Mouse (Mus musculus): Measurements from ENCODE around the gene Fads3. TPM values are rescaled to one million over a fixed set of nuclear protein-coding genes. Genes with fewer than 3 reads are reported as not detected.
A peak's percentile ranks its signal among the peaks of the same experiment; 100 is the strongest.

The Fads3 gene
- polyA plus RNA-seq, 1 experiment from 2014 or later, result 64.1 TPM

DNA sequence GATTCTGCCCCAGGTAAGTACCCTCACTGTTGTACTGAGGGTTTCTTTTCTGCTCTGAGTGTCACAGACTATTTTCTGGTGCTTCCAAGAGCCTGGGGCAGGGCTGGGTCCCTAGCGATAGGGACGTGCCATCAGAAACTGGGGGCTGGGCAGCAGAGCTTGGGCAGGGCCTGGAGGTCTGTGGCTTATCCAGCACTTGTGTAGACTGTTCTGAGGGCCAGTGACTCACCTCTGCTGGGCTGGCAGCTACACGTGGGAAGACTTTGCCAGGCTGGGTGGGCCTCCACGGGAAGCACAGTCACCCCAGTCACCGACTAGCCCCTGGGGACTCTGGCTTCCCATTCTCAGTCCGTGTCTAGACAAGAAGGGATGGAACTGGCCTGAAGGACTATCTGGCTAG, 863 bp downstream of the Fads3 start:
- H3K27me3 ChIP-seq, result no peaks in the 10 kb centered on the region
- WGBS, result 36% methylated on average over 6 of the region's 6 CpGs
- H3K27ac ChIP-seq, result peak overlapping the region; percentile 79
- H3K4me3 ChIP-seq, result peak overlapping the region; percentile 80
- H3K4me2 ChIP-seq, result peak overlapping the region; percentile 88
- H3K36me3 ChIP-seq, result 0 out of 2 replicates have a peak, but pooled peaks cover 3% of the 10 kb centered on the region
- peaks cover 91% of the 10 kb centered on the region for H3K4me1 ChIP-seq
- peak overlapping the region; percentile 83 for H3K9ac ChIP-seq
- ATAC-seq (ENCODE audit: borderline replicate concordance, extremely low read depth, low FRiP score, low TSS enrichment), result no peak
- H3K9me3 ChIP-seq, result no peaks in the 10 kb centered on the region

- Histone ChIP-seq H3K9ac (peak overlapping the region; percentile 83; the same call in 1 of the 2 replicates), H3K27ac (peak overlapping the region; percentile 79; the same call in 1 of the 2 replicates), H3K9me3 (no peaks in the 10 kb centered on the region), H3K4me1 (peaks cover 89% of the 10 kb centered on the region), H3K36me3 (0 out of 2 replicates have a peak, but pooled peaks cover 3% of the 10 kb centered on the region), H3K4me2 (peak overlapping the region; percentile 88), H3K27me3 (no peaks in the 10 kb centered on the region), H3K4me3 (peak overlapping the region; percentile 80)
- WGBS, result 68% methylated on average over 4 of the region's 4 CpGs
- ATAC-seq (ENCODE audit: borderline replicate concordance, extremely low read depth, low FRiP score, low TSS enrichment), result no peak
These were observed 1.4 kb downstream of the Fads3 start for GRCm38 (mm10) chr19:10042816-10043215.

GRCm38 (mm10) chr19:10043643-10044042, 2.3 kb downstream of the Fads3 start:
- Histone ChIP-seq H3K9ac (no peak overlapping the region), H3K36me3 (0 out of 2 replicates have a peak, but pooled peaks cover 3% of the 10 kb centered on the region), H3K4me3 (peak overlapping the region; percentile 80), H3K27me3 (no peaks in the 10 kb centered on the region), H3K4me2 (peak overlapping the region; percentile 88), H3K9me3 (no peaks in the 10 kb centered on the region), H3K4me1 (peaks cover 85% of the 10 kb centered on the region), H3K27ac (no peak overlapping the region)
- no peak for ATAC-seq (ENCODE audit: borderline replicate concordance, extremely low read depth, low FRiP score, low TSS enrichment)

DNA sequence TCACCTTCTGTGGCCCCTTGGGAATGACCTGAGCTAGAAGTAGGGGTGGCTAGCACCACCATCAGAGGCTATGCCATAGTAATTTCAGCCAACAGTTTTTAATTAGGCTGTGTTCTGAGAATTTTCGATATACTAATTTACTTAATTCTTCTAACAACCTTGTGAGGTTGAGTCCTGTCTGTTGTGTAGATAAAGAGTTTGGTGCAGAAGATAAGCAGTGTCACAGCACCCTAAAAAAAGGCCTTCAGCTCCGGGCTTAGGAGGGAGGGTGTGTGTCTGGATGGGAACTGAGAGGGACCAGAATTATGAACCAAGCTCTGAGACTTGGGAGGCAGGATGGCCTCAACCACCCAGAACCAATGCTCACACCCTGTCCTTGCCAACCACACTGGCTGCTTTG, 4.3 kb downstream of the Fads3 start:
- no peaks in the 10 kb centered on the region for H3K27me3 ChIP-seq
- no peak overlapping the region for H3K9ac ChIP-seq
- 0 out of 2 replicates have a peak, but pooled peaks cover 3% of the 10 kb centered on the region for H3K36me3 ChIP-seq
- H3K4me1 ChIP-seq, result peaks cover 81% of the 10 kb centered on the region
- no peak overlapping the region for H3K4me3 ChIP-seq
- H3K9me3 ChIP-seq, result no peaks in the 10 kb centered on the region
- no peak overlapping the region for H3K27ac ChIP-seq
- ATAC-seq (ENCODE audit: borderline replicate concordance, extremely low read depth, low FRiP score, low TSS enrichment), result no peak
- no peak overlapping the region for H3K4me2 ChIP-seq
- WGBS, result 73% methylated on average over 2 of the region's 2 CpGs

DNA sequence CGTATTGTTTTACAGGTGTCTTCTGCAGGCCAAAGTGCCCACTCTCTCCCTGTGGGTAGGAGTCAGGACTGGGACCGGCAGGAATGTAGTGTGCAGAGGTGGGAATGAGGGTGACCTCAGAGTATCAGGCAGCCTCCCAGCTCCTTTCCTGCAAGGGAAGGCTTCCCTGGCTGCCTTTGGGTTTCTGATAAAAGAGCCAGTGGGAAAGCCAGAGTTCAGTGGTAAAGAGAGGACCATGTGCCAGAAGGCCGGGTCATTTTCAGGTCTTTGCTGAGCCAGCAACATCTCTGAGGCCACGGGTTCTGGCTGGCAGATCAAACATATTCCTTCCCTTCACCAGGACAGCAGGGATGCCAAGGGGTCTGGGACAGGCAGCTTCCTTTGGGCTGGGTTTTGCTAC, 5.0 kb downstream of the Fads3 start:
- 42% methylated on average over 4 of the region's 4 CpGs for whole genome bisulfite sequencing
- no peaks in the 10 kb centered on the region for H3K9me3 ChIP-seq
- H3K4me3 ChIP-seq, result no peak overlapping the region
- no peak for ATAC-seq (ENCODE audit: borderline replicate concordance, extremely low read depth, low FRiP score, low TSS enrichment)
- H3K36me3 ChIP-seq, result 0 out of 2 replicates have a peak, but pooled peaks cover 3% of the 10 kb centered on the region
- H3K4me2 ChIP-seq, result no peak overlapping the region
- H3K27me3 ChIP-seq, result no peaks in the 10 kb centered on the region
- 0 out of 2 replicates have a peak overlapping the region, but pooled peaks have one; percentile 27 for H3K27ac ChIP-seq
- H3K9ac ChIP-seq, result no peak overlapping the region
- peaks cover 76% of the 10 kb centered on the region for H3K4me1 ChIP-seq

- Histone ChIP-seq H3K4me3 (no peak overlapping the region), H3K36me3 (0 out of 2 replicates have a peak, but pooled peaks cover 3% of the 10 kb centered on the region), H3K9ac (no peak overlapping the region), H3K4me1 (peaks cover 74% of the 10 kb centered on the region), H3K27ac (0 out of 2 replicates have a peak overlapping the region, but pooled peaks have one; percentile 27), H3K4me2 (no peak overlapping the region), H3K27me3 (no peaks in the 10 kb centered on the region), H3K9me3 (no peaks in the 10 kb centered on the region)
- ATAC-seq (ENCODE audit: borderline replicate concordance, extremely low read depth, low FRiP score, low TSS enrichment), result no peak
- WGBS, result 25% methylated on average over 3 of the region's 3 CpGs
These were observed 5.6 kb downstream of the Fads3 start for GRCm38 (mm10) chr19:10046983-10047382.

GRCm38 (mm10) chr19:10049533-10049932, 8.2 kb downstream of the Fads3 start:
- peaks cover 22% of the 10 kb centered on the region for H3K36me3 ChIP-seq
- H3K4me2 ChIP-seq, result no peak overlapping the region
- 0 out of 2 replicates have a peak overlapping the region, but pooled peaks have one; percentile 3 for H3K27ac ChIP-seq
- no peak overlapping the region for H3K4me3 ChIP-seq
- H3K9me3 ChIP-seq, result no peaks in the 10 kb centered on the region
- no peak overlapping the region for H3K9ac ChIP-seq
- peaks cover 57% of the 10 kb centered on the region for H3K4me1 ChIP-seq
- no peaks in the 10 kb centered on the region for H3K27me3 ChIP-seq
- ATAC-seq (ENCODE audit: borderline replicate concordance, extremely low read depth, low FRiP score, low TSS enrichment), result no peak

DNA sequence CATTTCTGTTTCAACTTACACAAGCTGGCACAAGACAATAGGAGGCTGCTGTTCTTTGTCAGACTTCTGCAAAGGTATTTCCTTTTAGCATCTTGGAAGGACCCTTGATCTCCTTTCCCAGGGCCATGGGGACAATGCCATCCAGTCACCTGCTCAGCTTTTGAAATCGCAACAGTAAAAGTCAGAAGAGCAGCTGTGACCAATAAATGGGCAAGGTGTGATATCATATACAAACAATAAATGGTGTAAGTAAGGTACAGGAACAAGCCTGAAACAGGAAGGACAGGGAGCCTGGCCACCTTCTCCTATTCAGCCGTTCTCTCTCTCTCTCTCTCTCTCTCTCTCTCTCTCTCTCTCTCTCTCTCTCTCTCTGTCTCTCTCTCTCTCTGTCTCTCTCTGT, 9.1 kb downstream of the Fads3 start:
- H3K27ac ChIP-seq, result no peak overlapping the region
- 27% methylated on average over 2 of the region's 2 CpGs for WGBS
- no peak for ATAC-seq (ENCODE audit: borderline replicate concordance, extremely low read depth, low FRiP score, low TSS enrichment)

GRCm38 (mm10) chr19:10052698-10053097, 11.3 kb downstream of the Fads3 start:
- peaks cover 51% of the 10 kb centered on the region for H3K36me3 ChIP-seq
- H3K9ac ChIP-seq, result no peak overlapping the region
- no peaks in the 10 kb centered on the region for H3K9me3 ChIP-seq
- H3K27ac ChIP-seq, result no peak overlapping the region
- 84% methylated on average over 4 of the region's 4 CpGs for WGBS
- H3K27me3 ChIP-seq, result no peaks in the 10 kb centered on the region
- H3K4me2 ChIP-seq, result no peak overlapping the region
- no peak overlapping the region for H3K4me3 ChIP-seq
- H3K4me1 ChIP-seq, result peaks cover 59% of the 10 kb centered on the region
- no peak for ATAC-seq (ENCODE audit: borderline replicate concordance, extremely low read depth, low FRiP score, low TSS enrichment)

More for the DNA sequence above, 9.1 kb downstream of the Fads3 start:
- peaks cover 29% of the 10 kb centered on the region for H3K36me3 ChIP-seq
- H3K9ac ChIP-seq, result no peak overlapping the region
- no peak overlapping the region for H3K4me3 ChIP-seq
- no peaks in the 10 kb centered on the region for H3K27me3 ChIP-seq
- no peak overlapping the region for H3K4me2 ChIP-seq
- H3K9me3 ChIP-seq, result no peaks in the 10 kb centered on the region
- H3K4me1 ChIP-seq, result peaks cover 59% of the 10 kb centered on the region

DNA sequence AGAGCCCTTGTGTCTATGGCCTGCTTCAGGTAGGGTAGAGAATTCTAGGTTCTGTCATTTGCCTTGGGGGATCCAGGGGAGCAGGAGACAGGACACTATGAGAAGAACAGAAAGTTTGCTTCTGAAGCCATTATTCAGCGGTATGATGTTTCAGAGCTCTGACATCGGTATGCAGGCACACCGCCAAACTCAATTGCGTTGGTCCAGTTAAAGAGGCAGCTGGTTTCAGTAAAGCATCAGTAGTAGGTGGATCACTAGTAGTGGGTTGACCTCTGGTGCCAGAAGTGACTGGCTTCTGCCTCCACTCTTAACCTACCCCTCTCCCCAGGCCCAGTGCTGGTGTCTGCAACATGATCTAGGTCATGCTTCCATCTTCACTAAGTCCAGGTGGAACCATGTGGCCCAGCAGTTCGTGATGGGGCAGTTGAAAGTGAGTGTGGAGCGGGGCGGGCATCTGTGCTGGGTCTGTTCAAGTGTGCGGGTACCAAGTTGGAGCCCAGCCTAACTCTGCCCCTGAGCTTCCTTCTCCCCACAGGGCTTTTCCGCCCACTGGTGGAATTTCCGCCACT, 12.4 kb downstream of the Fads3 start:
- peak overlapping the region; percentile 81 for H3K27ac ChIP-seq
- 86% methylated on average over 10 of the region's 10 CpGs for WGBS

GRCm38 (mm10) chr19:10054361-10055075, 13.1 kb downstream of the Fads3 start:
- peaks cover 66% of the 10 kb centered on the region for H3K36me3 ChIP-seq
- 69% methylated on average over 6 of the region's 6 CpGs for WGBS

More for the DNA sequence above, 12.4 kb downstream of the Fads3 start:
- Histone ChIP-seq H3K4me2 (no peak overlapping the region), H3K36me3 (peaks cover 62% of the 10 kb centered on the region), H3K4me3 (no peak overlapping the region), H3K9ac (no peak overlapping the region), H3K9me3 (no peaks in the 10 kb centered on the region), H3K27me3 (no peaks in the 10 kb centered on the region), H3K4me1 (peaks cover 65% of the 10 kb centered on the region)
- no peak for ATAC-seq (ENCODE audit: borderline replicate concordance, extremely low read depth, low FRiP score, low TSS enrichment)

GRCm38 (mm10) chr19:10055261-10055660, 13.9 kb downstream of the Fads3 start:
- Histone ChIP-seq H3K4me3 (no peak overlapping the region), H3K4me1 (peaks cover 65% of the 10 kb centered on the region), H3K9ac (no peak overlapping the region), H3K9me3 (no peaks in the 10 kb centered on the region), H3K36me3 (peaks cover 66% of the 10 kb centered on the region), H3K27ac (peak overlapping the region; percentile 81), H3K4me2 (no peak overlapping the region), H3K27me3 (no peaks in the 10 kb centered on the region)
- no peak for ATAC-seq (ENCODE audit: borderline replicate concordance, extremely low read depth, low FRiP score, low TSS enrichment)
- 74% methylated on average over 3 of the region's 3 CpGs for WGBS

More at GRCm38 (mm10) chr19:10054361-10055075, 13.1 kb downstream of the Fads3 start:
- Histone ChIP-seq H3K27ac (peak overlapping the region; percentile 81), H3K4me3 (no peak overlapping the region), H3K4me2 (no peak overlapping the region), H3K27me3 (no peaks in the 10 kb centered on the region), H3K9me3 (no peaks in the 10 kb centered on the region), H3K4me1 (peaks cover 64% of the 10 kb centered on the region), H3K9ac (no peak overlapping the region)
- peak; percentile 66 for ATAC-seq (ENCODE audit: borderline replicate concordance, extremely low read depth, low FRiP score, low TSS enrichment)
